Mouse (Mus musculus): ENCODE results near the gene Gm867.

DNA sequence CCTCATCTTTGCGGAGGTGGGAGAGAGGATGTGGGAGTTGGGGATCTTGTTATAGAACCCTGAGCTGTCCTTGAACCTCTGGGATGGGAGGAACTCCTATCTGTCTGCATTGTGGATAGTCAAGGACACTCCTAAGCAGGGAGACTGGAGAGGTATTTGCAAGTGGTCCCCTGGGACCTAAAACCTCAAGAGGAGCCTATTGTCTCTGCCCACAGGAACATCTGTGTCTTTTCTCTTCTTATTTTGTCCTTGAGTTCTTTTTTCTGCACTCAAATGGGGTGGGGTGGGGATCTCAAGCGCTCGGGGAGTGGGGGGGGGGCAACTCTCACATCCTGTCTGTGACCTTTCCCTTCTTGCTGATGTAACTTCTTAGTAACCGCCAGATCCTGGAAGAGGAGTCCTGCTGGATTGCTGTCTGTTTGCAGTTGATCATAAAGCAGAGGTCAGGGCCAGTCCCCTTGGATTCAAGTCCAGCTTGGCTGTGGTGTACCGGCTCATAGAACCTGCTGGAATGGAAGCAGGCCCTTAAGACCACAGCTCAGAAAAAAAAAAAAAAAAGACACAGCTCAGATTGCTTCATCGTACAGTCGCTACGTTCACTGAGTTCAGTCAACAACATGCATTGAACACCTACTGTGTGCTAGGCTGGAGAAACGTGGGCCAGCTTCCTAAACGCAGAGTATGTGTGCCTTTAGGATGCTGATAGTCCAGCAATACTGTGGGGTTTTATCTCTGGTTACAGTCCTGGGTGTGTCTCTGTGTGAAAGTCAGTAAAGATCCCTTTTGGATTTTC lies 2.4 kb downstream of the Gm867 start:
- TF ChIP-seq CTCF (conservative IDR thresholded peaks at IDR 0.05; ENCODE audit: insufficient read depth, insufficient read length, low read depth, low read length) (no peak), POLR2A (IDR thresholded peaks at IDR 0.05; ENCODE audit: low read depth, low read length) (no peak)

All from kidney, adult 2 months (tissue).